Mouse (Mus musculus) midbrain, embryonic 14.5 days (tissue): ENCODE data around the gene 4930556J24Rik. TPM values are rescaled to one million over a fixed set of nuclear protein-coding genes. Genes with fewer than 3 reads are reported as not detected.

Experiments used
- ATAC-seq: fragments of 200-750 bp; cut with Nextera tagmentation; 2 replicates; pipeline ENCODE4 v1.8.0; 2017; ENCODE audit warnings: moderate number of reproducible peaks, moderate library complexity; ENCODE audit not compliant: low FRiP score, low TSS enrichment
- DNase-seq: peaks from one replicate; pipeline ENCODE4 v3.0.0-alpha.2; 2015
- H3K27ac ChIP-seq: fragments of 300-500 bp; sonication (generic); replicated peaks from 2 replicates; pipeline ENCODE4 v1.5.1; 2014; ENCODE audit warnings: mild to moderate bottlenecking, low read depth, low read length, moderate library complexity
- H3K27me3 ChIP-seq: fragments of 300-500 bp; sonication (generic); 2 replicates; pipeline ENCODE4 v1.6.1; 2014; ENCODE audit warnings: low read length, control low read depth, mixed read lengths; ENCODE audit not compliant: control insufficient read depth, insufficient read depth
- H3K36me3 ChIP-seq: fragments of 300-500 bp; sonication (generic); 2 replicates; pipeline ENCODE4 v1.6.1; 2014; ENCODE audit warnings: low read length, control low read depth; ENCODE audit not compliant: control insufficient read depth, insufficient read depth
- H3K4me1 ChIP-seq: fragments of 300-500 bp; sonication (generic); 2 replicates; pipeline ENCODE4 v1.6.1; 2014; ENCODE audit warnings: mild to moderate bottlenecking, antibody characterized with exemption, low read length, control low read depth; ENCODE audit not compliant: control insufficient read depth, insufficient read depth
- H3K4me2 ChIP-seq: fragments of 300-500 bp; sonication (generic); 2 replicates; pipeline ENCODE4 v1.6.1; 2014; ENCODE audit warnings: mild to moderate bottlenecking, low read length, moderate library complexity
- H3K4me3 ChIP-seq: fragments of 300-500 bp; sonication (generic); replicated peaks from 2 replicates; pipeline ENCODE4 v1.5.1; 2014; ENCODE audit warnings: low read depth, low read length
- H3K9ac ChIP-seq: fragments of 300-500 bp; sonication (generic); replicated peaks from 2 replicates; pipeline ENCODE4 v1.6.1; 2014; ENCODE audit warnings: mild to moderate bottlenecking, low read length, moderate library complexity
- H3K9me3 ChIP-seq: fragments of 300-500 bp; sonication (generic); 2 replicates; pipeline ENCODE4 v1.6.1; 2016; ENCODE audit warnings: low read length, control low read depth, mixed read lengths; ENCODE audit not compliant: control insufficient read depth
- WGBS: fragments of 180-500 bp; shearing (Covaris S2); extraction: QIAGEN DNeasy Blood & Tissue Kit; methylation state at CpG from one replicate; pipeline ENCODE4 v1.1.7; 2014; 5-methylcytosine and 5-hydroxymethylcytosine counted together
- polyA plus RNA-seq: library from polyadenylated mRNA; unstranded; fragments of >200 nt; fragmentation: Nextera tagmentation; extraction: Ambion mirVana; gene quantifications from 2 replicates; pipeline ENCODE4 v1.2.1, GENCODE M21; 2014

The 4930556J24Rik gene
- polyA plus RNA-seq, 1 experiment from 2014 or later, result 0.24 TPM

GRCm38 (mm10) chr11:3936318-3936717, 40.3 kb downstream of the 4930556J24Rik start:
- Histone ChIP-seq H3K4me2 (no peak overlapping the region), H3K4me1 (peaks cover 8% of the 10 kb centered on the region), H3K4me3 (no peak overlapping the region), H3K9ac (no peak overlapping the region), H3K27me3 (no peaks in the 10 kb centered on the region), H3K9me3 (no peaks in the 10 kb centered on the region), H3K36me3 (no peaks in the 10 kb centered on the region), H3K27ac (no peak overlapping the region)
- ATAC-seq, result no peak
- whole genome bisulfite sequencing, result 89% methylated on average over 3 of the region's 3 CpGs
- DNase-seq, result no peak

GRCm38 (mm10) chr11:3935135-3935534, 41.4 kb downstream of the 4930556J24Rik start:
- no peaks in the 10 kb centered on the region for H3K27me3 ChIP-seq
- 86% methylated on average over 4 of the region's 4 CpGs for WGBS

GRCm38 (mm10) chr11:3933756-3934285, 42.8 kb downstream of the 4930556J24Rik start:
- H3K27me3 ChIP-seq, result no peaks in the 10 kb centered on the region
- H3K36me3 ChIP-seq, result no peaks in the 10 kb centered on the region
- DNase-seq, result no peak
- H3K9ac ChIP-seq, result no peak overlapping the region
- H3K9me3 ChIP-seq, result no peaks in the 10 kb centered on the region
- no peak overlapping the region for H3K27ac ChIP-seq
- H3K4me1 ChIP-seq, result peaks cover 14% of the 10 kb centered on the region
- ATAC-seq, result no peak
- no peak overlapping the region for H3K4me3 ChIP-seq
- H3K4me2 ChIP-seq, result no peak overlapping the region
- 83% methylated on average over 9 of the region's 9 CpGs for WGBS

More at GRCm38 (mm10) chr11:3935135-3935534, 41.4 kb downstream of the 4930556J24Rik start:
- Histone ChIP-seq H3K27ac (no peak overlapping the region), H3K9ac (no peak overlapping the region), H3K36me3 (no peaks in the 10 kb centered on the region), H3K4me1 (peaks cover 14% of the 10 kb centered on the region), H3K9me3 (no peaks in the 10 kb centered on the region), H3K4me3 (no peak overlapping the region), H3K4me2 (no peak overlapping the region)
- ATAC-seq (no peak), DNase-seq (no peak)

GRCm38 (mm10) chr11:3931511-3932211, 44.9 kb downstream of the 4930556J24Rik start, which contains the start of gene Tcn2:
Gene Tcn2 (minus strand): TSS chr11:3932159.
- H3K9me3 ChIP-seq, result no peaks in the 10 kb centered on the region
- H3K27ac ChIP-seq, result no peak within 1 kb of the TSS
- ATAC-seq, result peak; percentile 62; the same call in 1 of the 2 replicates
- under 1% methylated on average over 26 of the region's 26 CpGs for WGBS
- H3K36me3 ChIP-seq, result no peaks in the 10 kb centered on the region
- H3K4me2 ChIP-seq, result peak within 1 kb of the TSS; percentile 59
- no peaks in the 10 kb centered on the region for H3K27me3 ChIP-seq
- H3K4me1 ChIP-seq, result peaks cover 14% of the 10 kb centered on the region
- DNase-seq, result peak; percentile 83
- H3K9ac ChIP-seq, result peak within 1 kb of the TSS; percentile 27; the same call in 1 of the 2 replicates
- H3K4me3 ChIP-seq, result peak within 1 kb of the TSS; percentile 39

GRCm38 (mm10) chr11:3930931-3931330, 45.6 kb downstream of the 4930556J24Rik start:
- 20% methylated on average over 6 of the region's 6 CpGs for WGBS
- no peaks in the 10 kb centered on the region for H3K36me3 ChIP-seq
- ATAC-seq (no peak), DNase-seq (no peak)
- peak overlapping the region; percentile 27; the same call in 1 of the 2 replicates for H3K9ac ChIP-seq
- peak overlapping the region; percentile 59 for H3K4me2 ChIP-seq
- peaks cover 14% of the 10 kb centered on the region for H3K4me1 ChIP-seq
- H3K27ac ChIP-seq, result no peak overlapping the region
- peak overlapping the region; percentile 39 for H3K4me3 ChIP-seq
- no peaks in the 10 kb centered on the region for H3K27me3 ChIP-seq
- no peaks in the 10 kb centered on the region for H3K9me3 ChIP-seq

GRCm38 (mm10) chr11:3930019-3930418, 46.6 kb downstream of the 4930556J24Rik start:
- no peak overlapping the region for H3K9ac ChIP-seq
- H3K36me3 ChIP-seq, result no peaks in the 10 kb centered on the region; the same call in 1 of the 2 replicates
- H3K4me2 ChIP-seq, result no peak overlapping the region
- H3K9me3 ChIP-seq, result no peaks in the 10 kb centered on the region
- H3K27ac ChIP-seq, result no peak overlapping the region
- no peak for DNase-seq
- no peak for ATAC-seq
- no peak overlapping the region for H3K4me3 ChIP-seq
- H3K4me1 ChIP-seq, result peaks cover 14% of the 10 kb centered on the region
- H3K27me3 ChIP-seq, result no peaks in the 10 kb centered on the region
- 68% methylated on average over 4 of the region's 4 CpGs for WGBS

GRCm38 (mm10) chr11:3925916-3926315, 50.7 kb downstream of the 4930556J24Rik start:
- ATAC-seq (no peak), DNase-seq (no peak)
- WGBS, result 93% methylated on average over 10 of the region's 10 CpGs
- H3K27ac ChIP-seq, result no peak overlapping the region
- H3K9me3 ChIP-seq, result no peaks in the 10 kb centered on the region
- H3K4me1 ChIP-seq, result peaks cover 1% of the 10 kb centered on the region; the same call in 1 of the 2 replicates
- H3K4me2 ChIP-seq, result no peak overlapping the region
- H3K36me3 ChIP-seq, result peaks cover 5% of the 10 kb centered on the region; the same call in 1 of the 2 replicates
- no peaks in the 10 kb centered on the region for H3K27me3 ChIP-seq
- no peak overlapping the region for H3K4me3 ChIP-seq
- no peak overlapping the region for H3K9ac ChIP-seq

- Histone ChIP-seq H3K27ac (no peak overlapping the region), H3K9ac (no peak overlapping the region), H3K4me1 (no peaks in the 10 kb centered on the region), H3K4me3 (no peak overlapping the region), H3K36me3 (peaks cover 5% of the 10 kb centered on the region; the same call in 1 of the 2 replicates), H3K9me3 (no peaks in the 10 kb centered on the region), H3K4me2 (no peak overlapping the region), H3K27me3 (no peaks in the 10 kb centered on the region)
- ATAC-seq, result no peak
- no peak for DNase-seq
- 97% methylated on average over 6 of the region's 6 CpGs for WGBS
These were observed 53.8 kb downstream of the 4930556J24Rik start for GRCm38 (mm10) chr11:3922731-3923130.

- H3K4me2 ChIP-seq, result no peak overlapping the region
- ATAC-seq, result no peak
- no peak overlapping the region for H3K4me3 ChIP-seq
- no peak overlapping the region for H3K27ac ChIP-seq
- H3K36me3 ChIP-seq, result peaks cover 5% of the 10 kb centered on the region; the same call in 1 of the 2 replicates
- H3K9me3 ChIP-seq, result no peaks in the 10 kb centered on the region
- H3K27me3 ChIP-seq, result no peaks in the 10 kb centered on the region
- no peaks in the 10 kb centered on the region for H3K4me1 ChIP-seq
- WGBS, result 94% methylated on average over 9 of the region's 9 CpGs
- no peak for DNase-seq
- H3K9ac ChIP-seq, result no peak overlapping the region
These were observed 54.5 kb downstream of the 4930556J24Rik start for GRCm38 (mm10) chr11:3922115-3922514.
